Mouse (Mus musculus) frontal cortex, adult (tissue): ENCODE measurements at regions not wholly inside any gene's neighbourhood (a gene's known extent, or its start where the extent isn't known, plus 50 kb on each side); places are given as distances from the start of the nearest gene placed in this dataset.

ENCODE experiments used
- ATAC-seq: cut with Nextera tagmentation; 2 replicates; pipeline ENCODE4 v1.9.2; 2017; ENCODE audit warnings: mild to moderate bottlenecking, moderate library complexity, mixed read lengths; ENCODE audit not compliant: low TSS enrichment

DNA sequence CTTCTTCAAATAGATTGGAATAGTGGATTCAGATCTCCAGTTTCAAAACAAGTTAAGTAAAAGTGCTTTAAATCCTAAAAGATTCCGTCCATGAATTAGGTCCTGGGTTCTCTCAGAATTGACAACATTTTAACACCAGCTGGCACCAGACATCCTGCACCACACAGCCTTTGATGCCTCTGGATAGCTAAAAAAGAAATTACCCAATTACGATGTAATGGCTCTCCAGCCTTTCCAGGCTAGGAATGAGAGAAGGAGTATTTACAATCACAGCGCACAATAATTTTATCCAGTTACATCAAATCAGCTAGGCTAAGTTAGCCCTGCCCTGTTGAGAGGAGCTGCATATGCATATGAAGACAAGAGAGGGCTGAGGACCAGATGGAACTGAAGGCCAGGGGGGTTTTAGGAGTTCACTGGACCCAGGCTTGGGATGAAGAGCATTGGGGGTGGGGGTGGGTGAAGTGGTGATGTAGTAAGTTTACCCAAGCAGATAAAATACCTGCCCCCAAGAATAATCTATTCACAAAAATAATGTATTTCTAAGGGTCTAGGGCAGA, 455.8 kb upstream of the Tle4 start:
- peak; percentile 48 for ATAC-seq

DNA sequence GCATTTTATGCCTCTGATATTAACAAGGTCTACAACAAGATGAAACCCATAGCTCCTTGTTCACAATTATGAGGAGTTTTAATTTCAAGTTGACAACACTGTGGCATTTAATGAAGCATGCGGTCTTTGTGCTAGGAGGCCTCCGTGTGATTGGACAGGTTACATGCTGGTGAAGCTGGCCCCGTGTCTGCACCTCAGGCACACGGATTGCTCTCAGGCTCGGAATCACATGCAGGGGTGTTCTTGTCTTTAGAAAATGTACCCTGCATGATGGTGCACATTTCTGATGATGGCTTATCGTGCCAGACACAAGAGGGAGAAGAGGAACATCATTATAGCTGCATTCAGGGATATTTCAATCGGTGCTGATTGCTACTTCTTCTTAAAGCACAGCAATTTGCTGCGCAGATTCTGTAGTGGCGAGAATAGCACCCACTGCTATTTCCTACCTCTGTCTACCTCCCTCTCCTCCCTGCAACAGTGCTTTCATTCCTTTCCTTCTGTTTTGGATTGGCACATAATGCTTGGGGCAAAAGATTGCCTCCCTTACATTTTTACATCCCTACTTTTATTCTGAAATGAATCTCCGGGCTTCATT, 454.9 kb upstream of the Tle4 start:
- ATAC-seq, result peak; percentile 83

DNA sequence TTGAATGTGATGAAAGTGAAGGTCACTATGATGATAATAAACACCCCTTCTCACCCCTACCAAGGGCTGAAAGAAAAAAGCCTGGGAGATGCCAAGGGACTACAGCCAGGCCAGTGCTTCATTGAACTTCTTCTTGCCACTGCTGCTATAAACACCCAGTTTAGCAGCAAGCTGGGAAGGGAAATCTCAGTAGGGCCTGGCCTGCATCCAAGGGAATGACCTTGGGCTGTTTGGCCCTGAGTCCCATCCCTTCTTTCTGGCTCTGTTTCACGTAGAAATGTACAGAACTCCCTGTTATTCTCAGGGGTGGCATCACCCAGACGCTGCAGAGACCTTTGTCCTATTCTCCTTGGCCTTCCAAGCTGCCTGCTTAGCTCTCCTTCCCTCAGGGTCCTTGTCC, 450.0 kb upstream of the Tle4 start:
- no peak for ATAC-seq

DNA sequence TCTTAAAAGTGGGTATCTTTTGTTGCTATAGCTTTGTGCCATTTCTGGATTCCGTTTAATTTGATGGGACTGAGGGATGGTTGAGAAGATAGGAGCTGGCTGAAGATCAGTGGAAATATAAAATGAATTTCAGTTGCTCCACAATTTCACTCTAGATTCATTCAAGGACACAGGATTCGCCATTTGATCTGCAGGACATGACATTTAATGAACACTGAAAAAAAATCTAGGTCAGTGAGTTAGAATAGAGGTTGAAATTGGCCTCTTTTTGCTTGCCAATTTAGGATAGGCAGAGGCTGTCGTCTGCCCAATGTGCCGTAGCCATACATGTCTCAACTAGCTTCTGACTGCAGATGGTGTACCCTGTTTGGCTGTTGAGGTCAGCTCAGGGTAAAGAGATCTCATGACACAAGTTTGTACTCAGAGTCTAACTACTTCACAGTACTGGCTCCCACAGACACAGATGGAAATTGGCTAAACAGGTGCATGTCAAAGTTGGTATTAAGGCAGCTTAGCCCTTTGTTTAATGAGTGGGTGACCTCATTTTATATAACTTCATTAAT, 449.5 kb upstream of the Tle4 start:
- no peak for ATAC-seq

DNA sequence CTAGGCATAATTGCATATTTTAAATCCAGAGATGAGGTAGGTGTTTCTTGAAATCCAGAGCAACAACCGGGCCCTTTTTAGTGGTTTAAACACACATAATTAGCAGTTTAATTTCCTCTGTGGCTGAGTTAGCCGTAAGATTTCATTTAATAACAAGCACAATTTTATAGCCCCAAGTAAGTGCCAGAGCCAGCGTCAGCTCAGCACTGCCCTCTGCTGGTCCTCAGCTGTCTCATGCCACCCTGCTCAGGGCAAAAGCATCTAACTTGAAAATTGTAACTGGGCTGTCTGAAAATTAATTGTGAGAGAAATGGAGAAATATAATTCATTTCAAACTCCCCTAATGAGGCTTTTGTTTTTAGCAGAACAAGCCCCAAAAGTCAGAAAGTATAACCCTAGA, 437.7 kb upstream of the Tle4 start:
- no peak for ATAC-seq

DNA sequence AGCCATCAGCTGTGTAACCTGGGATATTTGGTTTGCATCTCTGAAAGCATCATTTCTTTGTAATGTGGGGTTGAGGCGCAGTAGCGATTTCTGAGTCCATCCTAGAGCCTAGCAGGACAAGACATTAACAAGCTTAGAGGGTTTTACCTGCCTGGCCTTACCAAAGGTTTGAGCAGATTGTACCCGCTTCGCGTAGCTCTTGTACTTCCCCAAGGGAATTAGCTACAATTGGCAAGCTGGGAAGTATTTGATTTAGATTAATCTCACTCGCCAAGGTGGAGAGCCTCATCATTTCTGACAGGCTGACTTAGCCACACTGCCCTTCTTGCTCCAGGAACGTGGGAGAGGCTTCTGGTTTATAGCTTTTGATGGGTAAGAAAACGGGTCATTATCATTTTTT, 436.1 kb upstream of the Tle4 start:
- ATAC-seq, result no peak

DNA sequence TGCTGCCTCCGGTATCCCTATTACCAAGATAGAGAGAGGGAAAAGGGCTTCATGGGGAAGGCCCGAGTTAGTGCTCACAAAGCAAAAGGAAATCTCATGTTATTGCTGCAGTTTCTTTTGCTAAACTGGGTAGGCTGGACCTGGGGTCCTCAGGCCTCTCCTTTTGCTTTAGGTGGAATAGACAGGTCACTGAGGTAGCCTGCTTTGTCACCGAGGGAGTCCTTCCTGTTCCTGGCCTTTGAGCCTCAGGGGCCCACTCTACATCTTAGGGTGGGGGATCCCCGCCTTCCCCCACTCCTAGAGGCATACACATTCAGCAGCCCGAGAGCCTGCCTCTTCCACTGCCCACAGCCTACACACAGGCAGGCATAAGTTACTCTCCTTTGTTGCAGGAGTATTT, 435.5 kb upstream of the Tle4 start:
- ATAC-seq, result no peak

DNA sequence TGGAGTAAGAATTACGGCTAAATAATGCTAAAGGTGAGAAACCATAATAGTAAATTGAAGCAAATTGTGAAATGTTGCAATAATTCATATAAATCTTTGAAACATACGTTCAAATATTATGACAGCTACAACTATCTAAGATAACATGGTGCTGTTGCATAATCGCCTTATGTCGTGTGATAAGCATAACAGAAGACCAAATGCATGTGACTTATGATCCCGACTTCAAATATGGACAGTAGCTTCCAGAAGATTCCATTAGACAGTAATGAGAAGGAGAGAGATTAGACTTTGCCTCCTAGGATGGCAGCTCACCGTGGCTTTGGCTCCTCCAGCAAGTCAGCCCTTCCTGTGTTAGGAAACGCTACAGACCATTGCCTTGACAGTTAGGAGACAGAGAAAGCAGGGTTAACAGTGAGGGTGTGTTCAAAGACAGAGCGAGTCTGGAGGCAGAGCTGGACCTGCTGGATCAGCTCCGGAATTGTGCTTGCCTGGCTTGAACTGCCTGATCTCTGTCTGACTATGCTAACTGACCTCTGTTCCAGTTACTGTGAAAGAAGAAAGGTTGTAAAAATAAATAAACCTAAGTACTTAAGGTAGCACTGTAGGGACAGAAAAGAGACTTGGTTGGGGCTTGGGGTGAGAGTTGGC, 434.6 kb upstream of the Tle4 start:
- ATAC-seq, result no peak

DNA sequence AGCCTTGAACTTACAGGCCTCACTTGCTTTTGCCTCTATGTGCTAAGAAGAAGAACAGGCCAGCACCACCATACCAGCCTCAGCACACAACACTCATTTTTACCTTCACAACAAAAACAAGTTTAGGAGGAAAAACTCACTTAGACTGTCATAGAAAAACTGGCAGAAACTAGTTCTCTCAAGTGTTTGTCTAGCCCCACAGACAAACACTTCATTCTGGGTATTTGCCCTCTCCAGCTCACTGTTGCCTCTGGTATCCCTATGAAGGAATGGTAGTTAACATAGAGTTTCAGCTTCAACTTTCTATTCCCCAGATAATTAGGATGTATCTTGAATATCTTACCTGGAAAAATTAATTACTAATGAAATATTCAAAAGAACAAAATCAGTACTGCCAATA, 433.6 kb upstream of the Tle4 start:
- no peak for ATAC-seq

DNA sequence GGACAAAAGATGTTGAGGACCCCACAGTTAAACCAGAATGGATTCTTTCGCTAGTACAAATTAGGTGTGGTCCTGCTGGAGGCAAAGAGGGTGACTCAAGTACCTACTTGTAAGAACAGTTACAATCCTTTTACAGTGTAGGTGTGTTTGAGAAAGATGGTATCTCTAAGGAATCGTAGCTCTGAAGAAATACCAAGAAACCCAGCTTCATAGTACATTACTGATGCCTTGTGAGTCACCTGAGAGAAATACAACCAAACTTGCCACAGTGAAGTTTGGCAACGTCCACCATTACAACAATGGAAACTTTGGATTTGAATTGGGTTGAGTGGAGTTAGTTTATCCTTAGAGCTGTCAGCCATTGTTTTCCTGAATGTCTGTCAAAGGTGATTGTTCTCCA, 405.7 kb upstream of the Tle4 start:
- ATAC-seq, result no peak

DNA sequence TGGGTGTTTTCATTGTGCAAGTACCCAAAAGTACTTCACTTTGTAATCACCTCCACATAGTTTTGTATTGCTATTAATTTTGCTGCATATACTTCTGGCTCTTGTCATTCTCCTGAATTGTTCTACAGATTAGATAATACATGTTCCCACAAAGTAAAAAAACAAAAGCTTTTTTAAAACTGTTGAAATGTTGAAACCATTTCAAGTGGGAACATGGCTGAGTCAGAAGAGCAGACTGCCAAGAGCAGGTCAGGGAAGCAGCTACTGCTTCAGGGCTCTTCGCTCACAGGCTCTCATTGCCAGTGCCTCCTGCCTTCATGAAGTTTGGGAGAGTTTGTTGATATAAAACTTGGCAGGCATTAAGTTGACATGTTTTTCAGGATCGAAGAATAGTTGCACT, 395.5 kb upstream of the Tle4 start:
- no peak for ATAC-seq

DNA sequence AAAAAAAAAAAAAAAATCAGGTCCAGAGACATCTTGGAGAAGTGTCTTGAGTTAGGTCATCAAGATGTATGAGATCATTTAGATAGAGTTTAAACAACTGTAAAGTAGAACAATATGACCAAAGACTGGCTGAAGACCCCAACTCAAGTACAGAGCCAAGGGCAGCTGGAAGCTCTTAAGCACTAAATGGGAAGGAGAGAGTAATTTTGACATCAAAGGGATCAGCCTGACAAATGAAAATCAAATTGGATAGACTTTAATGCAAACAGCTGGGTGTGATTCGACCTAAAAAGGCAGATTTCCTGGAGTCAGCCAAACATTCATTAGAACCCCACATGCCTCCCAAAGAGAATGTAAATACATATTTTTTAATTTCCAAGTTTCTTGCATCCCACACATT, 372.3 kb upstream of the Tle4 start:
- no peak for ATAC-seq

DNA sequence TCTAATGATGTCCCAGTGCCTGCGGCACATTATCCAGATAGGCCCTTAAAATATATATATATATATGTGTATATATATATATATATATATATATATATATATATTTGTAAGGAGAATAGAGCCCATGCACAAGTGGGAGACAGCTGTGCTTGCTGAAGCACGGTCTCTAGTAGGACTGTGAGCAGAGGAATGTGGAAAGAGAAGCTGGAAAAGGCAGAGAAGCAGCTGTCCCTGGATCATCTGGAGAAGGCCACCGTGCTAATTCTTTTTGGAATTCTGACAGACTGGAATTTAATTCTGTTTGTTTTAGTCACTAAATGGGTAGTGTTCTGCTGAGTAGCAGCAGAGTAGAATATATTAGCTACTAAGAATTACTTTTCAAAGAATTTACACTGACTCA, 370.4 kb upstream of the Tle4 start:
- ATAC-seq, result no peak

DNA sequence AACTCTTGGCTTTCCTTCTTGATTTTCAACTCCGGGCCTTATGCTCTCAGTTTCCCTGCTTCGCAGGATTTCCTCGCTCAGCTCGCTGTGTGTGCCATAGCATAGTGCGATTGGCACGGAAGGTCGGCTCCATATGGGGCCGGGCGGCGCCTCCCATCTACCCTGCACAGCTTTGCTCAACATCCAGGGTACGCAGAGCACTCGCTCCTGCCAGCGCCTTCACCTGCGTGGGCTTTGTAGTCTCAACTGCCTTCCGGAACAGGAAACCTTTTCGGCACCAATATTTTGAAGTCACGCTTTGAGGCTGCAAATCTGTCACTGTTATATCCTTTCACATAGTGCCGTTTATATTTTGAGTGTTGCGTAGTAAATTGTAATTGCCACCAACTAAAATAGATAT, 359.9 kb upstream of the Tle4 start:
- ATAC-seq, result peak; percentile 85

DNA sequence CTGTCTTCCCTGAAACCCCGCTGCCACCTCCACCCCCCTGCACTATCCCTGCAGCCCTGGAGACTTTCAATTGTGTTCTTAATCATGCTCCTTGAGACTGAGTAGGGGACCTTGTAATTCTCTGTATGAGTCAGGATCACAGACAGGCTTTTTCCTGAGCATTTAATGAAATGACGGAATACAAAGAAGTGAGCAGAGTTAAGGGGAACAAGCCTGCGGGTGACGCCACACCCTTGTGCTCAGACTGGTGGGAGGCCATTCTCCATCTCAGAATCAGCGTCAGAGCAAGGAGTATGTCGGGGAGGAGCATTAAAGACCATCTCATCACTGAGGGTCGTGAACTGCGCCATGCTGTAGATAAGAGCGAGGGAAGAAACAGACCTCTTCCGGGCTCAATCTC, 359.3 kb upstream of the Tle4 start:
- ATAC-seq, result no peak

DNA sequence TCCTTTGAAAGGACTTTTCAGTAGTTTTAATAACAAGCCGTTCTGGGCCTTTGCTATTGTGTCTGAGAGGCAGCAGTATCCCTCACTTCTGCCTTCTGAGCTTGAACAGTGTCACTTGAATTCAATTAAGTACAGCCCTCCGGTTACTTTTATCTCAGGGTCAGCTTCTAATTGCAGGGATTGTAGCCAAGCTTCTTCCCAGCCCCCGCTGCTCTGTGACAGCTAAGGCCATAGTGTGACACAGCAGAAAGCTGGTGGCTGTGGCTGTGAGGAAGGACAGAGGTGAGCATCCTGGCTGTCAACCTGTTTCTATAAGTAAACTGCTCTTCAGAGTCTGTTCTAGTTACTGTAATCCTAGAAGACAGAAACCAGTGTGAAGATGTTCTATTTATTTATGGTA, 358.5 kb upstream of the Tle4 start:
- no peak for ATAC-seq

DNA sequence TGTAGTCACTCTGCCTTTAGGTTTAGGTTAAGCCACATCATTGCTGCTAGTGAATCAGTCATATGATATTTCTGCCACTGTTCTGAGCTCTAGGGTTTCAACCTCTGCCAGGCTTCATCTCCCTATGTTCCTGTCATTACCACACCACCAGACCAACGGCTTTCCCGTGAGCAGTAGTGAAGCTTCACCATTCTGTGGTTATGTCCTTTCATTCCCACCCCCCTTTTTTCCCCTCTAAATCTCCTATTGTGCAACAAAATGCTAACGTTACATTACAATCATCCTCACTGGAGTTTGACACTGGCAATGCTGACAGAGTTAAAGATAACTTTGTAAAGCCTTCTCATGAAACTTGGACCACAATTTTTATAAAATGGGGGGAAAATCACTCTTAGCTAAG, 358.1 kb upstream of the Tle4 start:
- ATAC-seq, result no peak

DNA sequence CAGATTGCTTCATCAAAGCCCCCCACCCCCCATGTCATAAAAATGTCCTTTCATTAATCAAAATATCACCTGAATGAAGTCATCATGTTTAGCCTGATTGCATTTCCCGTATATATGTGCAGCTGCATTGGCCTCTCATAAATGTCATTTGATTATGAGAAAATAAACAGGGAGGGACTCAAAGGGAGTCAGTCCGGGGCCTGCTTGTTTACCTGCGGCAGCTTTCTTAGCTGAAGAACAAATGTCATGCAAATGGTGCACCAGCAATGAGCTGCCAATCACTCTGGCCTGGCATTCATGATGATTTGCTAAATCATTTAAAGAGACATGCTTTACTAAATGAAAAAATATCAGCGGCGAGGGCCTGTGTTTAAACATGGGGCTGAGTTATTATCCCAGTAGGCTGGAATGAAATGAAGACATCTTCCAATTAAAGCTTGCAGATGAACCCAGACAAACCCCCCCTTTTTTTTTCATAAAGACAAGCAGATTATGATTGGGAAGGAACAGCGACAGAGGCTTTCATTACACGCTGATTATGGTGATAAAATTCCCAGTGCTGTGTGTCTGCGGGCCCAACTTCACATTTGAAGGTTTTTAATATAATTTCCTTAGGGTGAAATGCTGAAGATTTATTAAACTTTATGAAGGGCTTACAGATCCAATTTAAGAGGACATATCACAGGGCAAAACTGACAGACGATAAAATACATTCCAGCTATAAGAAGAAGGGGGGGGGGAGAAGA, 342.5 kb upstream of the Tle4 start:
- no peak for ATAC-seq

DNA sequence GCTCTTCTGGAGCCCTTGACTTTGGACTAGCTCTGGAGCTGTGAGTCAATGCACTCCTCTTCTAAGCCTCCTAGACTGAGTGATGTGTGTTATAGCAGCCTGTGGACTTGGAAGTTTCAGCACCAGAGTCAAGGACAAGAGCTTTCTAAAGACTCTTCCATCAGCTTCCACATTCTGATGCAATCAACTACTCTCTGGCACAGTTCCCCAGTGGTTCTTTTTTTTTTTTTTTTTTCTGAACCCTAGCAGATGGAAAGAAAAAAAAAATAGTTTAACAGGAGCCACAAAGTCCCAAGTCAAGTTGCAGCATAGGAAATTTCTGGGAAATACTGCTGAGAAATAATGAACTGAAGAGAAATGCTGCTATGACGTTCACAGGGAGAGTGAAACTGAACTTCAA, 324.4 kb upstream of the Tle4 start:
- no peak for ATAC-seq

DNA sequence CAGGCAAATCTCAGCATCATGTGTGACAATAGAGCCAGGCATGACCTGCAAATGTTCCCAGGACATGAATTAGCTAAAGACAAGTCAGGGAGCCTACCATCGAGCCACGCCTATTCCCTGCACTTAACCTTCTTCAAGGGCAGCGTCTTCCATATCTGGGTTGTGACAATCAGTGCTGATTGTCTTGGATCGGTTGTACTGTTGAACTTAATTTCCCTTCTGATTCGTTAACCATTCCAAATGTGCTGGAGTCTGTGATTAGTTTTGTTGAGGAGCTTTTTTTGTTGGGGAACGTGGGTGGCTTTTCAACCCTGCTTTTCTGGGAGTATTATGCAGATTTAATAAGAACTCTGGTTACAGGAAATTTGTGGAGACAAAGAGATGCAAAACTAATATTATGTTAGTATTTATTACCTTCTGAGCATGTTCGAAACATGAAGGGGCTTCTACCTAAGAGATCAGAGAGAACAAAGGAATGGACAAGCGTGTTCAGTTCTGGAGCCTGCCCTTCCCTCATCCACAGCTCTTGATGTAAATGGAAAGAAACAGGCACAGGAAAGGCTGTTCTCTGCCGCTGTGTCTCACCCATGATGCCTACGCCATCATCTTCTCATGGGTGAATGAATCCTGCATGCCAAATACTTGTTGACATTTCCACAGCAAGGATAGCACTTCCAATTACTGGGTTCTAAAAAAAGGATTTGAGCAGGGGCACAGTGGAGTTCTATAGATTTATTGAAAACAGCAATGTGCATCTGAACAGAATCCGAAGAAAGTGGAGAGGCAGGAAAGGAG, 313.4 kb upstream of the Tle4 start:
- peak; percentile 62; the same call in 1 of the 2 replicates for ATAC-seq

DNA sequence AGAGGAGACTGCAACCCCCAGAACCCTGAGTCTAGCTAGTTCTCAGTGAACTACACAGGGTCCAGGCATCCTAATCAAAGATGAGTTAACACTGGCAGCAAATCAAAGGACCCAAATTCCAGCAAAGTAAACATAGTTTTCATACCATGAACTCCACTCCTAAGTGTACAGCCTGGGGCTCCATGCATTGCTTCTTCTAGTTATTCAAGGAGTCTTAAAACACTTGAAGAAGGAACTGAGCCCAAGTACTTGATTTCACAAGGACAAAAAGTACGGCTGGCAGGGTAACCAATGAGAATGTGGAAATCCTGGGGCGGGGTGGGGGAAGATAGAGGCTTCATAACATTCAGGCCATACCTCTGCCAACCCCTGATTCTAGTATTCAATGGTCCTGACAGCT, 297.0 kb upstream of the Tle4 start:
- no peak for ATAC-seq

DNA sequence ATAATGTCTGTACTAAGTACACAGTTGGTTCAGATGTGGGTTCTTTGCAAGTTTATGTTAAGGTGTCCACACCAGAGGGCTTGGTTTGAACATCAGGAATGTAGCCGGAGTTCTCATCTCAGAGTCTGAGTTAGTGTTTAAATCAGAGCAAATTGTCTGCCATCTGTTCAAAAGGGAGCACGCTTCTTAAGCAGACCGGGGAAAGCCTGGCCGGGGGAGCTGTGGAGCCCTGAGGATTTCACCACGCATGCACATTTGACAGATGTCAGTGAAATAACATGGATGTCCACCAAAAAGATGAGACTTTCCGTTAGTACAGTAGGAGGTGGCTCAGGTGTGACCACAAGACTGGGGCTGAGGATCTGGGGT, 294.5 kb upstream of the Tle4 start:
- no peak for ATAC-seq
